Mouse (Mus musculus): ENCODE data around the gene Sema4d. TPM values are rescaled to one million over a fixed set of nuclear protein-coding genes. Genes with fewer than 3 reads are reported as not detected.

Gene Sema4d
- polyA plus RNA-seq, 1 experiment from 2014 or later = 9.7 TPM

- DNase-seq (ENCODE audit: low spot score) (no peak), ATAC-seq (replicated peaks; ENCODE audit: low FRiP score, low TSS enrichment, low read depth) (no peak)
- 70% methylated on average over 6 of the region's 6 CpGs for WGBS
- Histone ChIP-seq H3K27ac (ENCODE audit: low read depth) (no peak overlapping the region), H3K4me1 (replicated peaks; ENCODE audit: control insufficient read depth, insufficient read depth, low read length) (peaks cover 19% of the 10 kb centered on the region), H3K4me2 (ENCODE audit: low read length) (no peak overlapping the region), H3K9ac (ENCODE audit: low read length) (no peak overlapping the region), H3K9me3 (ENCODE audit: control insufficient read depth, low read length) (no peaks in the 10 kb centered on the region), H3K36me3 (ENCODE audit: control insufficient read depth, insufficient read depth, low read length) (no peaks in the 10 kb centered on the region), H3K27me3 (replicated peaks; ENCODE audit: control insufficient read depth, insufficient read depth, low read length) (no peaks in the 10 kb centered on the region), H3K4me3 (ENCODE audit: low read depth, low read length) (no peak overlapping the region)
Measured at GRCm38 (mm10) chr13:51819351-51819750, 25.8 kb upstream of the Sema4d start.

- H3K9ac ChIP-seq (ENCODE audit: low read length) = no peak overlapping the region
- H3K4me3 ChIP-seq (ENCODE audit: low read depth, low read length) = no peak overlapping the region
- no peaks in the 10 kb centered on the region for H3K9me3 ChIP-seq (ENCODE audit: control insufficient read depth, low read length)
- 43% methylated on average over 3 of the region's 3 CpGs for WGBS
- no peak for DNase-seq (ENCODE audit: low spot score)
- H3K36me3 ChIP-seq (ENCODE audit: control insufficient read depth, insufficient read depth, low read length) = no peaks in the 10 kb centered on the region
- H3K4me2 ChIP-seq (ENCODE audit: low read length) = no peak overlapping the region
- H3K4me1 ChIP-seq (replicated peaks; ENCODE audit: control insufficient read depth, insufficient read depth, low read length) = peaks cover 15% of the 10 kb centered on the region
- no peaks in the 10 kb centered on the region for H3K27me3 ChIP-seq (replicated peaks; ENCODE audit: control insufficient read depth, insufficient read depth, low read length)
- H3K27ac ChIP-seq (ENCODE audit: low read depth) = no peak overlapping the region
- ATAC-seq (replicated peaks; ENCODE audit: low FRiP score, low TSS enrichment, low read depth) = no peak
Measured at GRCm38 (mm10) chr13:51818944-51819326, 25.4 kb upstream of the Sema4d start.

DNA sequence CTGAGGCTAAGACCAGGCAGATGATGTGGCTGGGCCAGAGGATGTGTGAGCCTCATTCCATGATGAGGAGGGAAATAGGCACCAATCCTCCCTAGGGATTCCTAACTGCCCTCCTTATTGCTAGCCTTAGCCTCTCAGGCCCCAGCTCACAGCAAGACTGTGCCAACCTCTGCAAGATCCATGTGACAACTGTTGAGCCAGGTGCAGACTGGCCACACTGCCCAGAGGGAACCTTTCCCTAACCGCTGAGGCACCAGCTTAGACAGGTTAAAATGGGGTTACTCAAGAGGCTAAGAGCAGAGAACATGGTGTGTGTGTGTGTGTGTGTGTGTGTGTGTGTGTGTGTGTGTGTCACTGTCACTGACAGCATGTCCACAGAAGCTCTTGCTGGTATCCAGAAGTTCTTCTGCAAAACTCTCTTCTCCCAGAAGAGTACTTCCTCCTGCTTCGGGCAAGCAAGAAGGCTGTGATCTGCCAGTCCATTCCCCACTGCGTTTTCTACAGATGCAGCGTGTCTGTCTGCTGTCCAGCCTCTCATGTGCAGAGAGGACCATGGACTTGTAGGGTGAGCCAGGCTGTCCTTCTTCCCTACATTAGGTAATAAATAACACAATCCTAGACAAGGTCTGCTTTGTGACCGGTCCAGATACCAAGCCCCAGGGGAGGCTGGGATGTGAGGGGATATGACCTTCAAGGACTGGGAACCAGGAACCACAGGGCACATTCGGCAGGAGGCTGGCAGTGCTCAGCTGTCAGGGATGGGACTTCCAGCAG is 24.8 kb upstream of the Sema4d start:
- 36% methylated on average over 6 of the region's 6 CpGs for WGBS
- H3K36me3 ChIP-seq (ENCODE audit: control insufficient read depth, insufficient read depth, low read length) = no peaks in the 10 kb centered on the region
- H3K4me3 ChIP-seq (ENCODE audit: low read depth, low read length) = no peak overlapping the region
- no peaks in the 10 kb centered on the region for H3K27me3 ChIP-seq (replicated peaks; ENCODE audit: control insufficient read depth, insufficient read depth, low read length)
- DNase-seq (ENCODE audit: low spot score) = no peak
- no peak for ATAC-seq (replicated peaks; ENCODE audit: low FRiP score, low TSS enrichment, low read depth)
- H3K9ac ChIP-seq (ENCODE audit: low read length) = no peak overlapping the region
- no peak overlapping the region for H3K27ac ChIP-seq (ENCODE audit: low read depth)
- peaks cover 13% of the 10 kb centered on the region for H3K4me1 ChIP-seq (replicated peaks; ENCODE audit: control insufficient read depth, insufficient read depth, low read length)
- H3K9me3 ChIP-seq (ENCODE audit: control insufficient read depth, low read length) = no peaks in the 10 kb centered on the region
- no peak overlapping the region for H3K4me2 ChIP-seq (ENCODE audit: low read length)

DNA sequence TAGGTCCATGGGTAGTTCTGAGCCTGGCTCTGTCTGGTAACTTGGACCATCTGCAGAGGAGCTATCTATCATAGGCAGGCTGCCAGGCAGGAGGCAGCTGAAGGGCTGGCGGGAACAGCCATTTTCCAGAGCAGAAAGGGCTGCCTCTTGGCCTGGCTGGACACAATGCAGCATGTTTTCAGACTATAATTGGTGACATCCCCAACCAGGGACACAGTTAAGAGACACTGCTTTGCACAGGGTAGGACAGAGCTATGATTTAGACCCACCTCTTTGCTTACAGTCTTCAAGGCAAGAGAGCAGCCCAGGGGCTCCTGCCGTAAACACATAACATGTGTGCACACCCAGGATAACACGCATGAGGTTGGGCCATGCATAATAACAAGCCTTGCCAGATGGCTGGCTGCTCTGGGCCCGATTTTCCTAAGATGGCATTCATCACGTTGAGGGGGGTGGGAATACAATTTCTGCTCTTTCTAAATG is 23.1 kb upstream of the Sema4d start:
- no peaks in the 10 kb centered on the region for H3K36me3 ChIP-seq (ENCODE audit: control insufficient read depth, insufficient read depth, low read length)
- no peaks in the 10 kb centered on the region for H3K27me3 ChIP-seq (replicated peaks; ENCODE audit: control insufficient read depth, insufficient read depth, low read length)
- no peaks in the 10 kb centered on the region for H3K9me3 ChIP-seq (ENCODE audit: control insufficient read depth, low read length)
- H3K27ac ChIP-seq (ENCODE audit: low read depth) = peak overlapping the region; percentile 30; the same call in 1 of the 2 replicates
- no peak overlapping the region for H3K4me2 ChIP-seq (ENCODE audit: low read length)
- WGBS = 60% methylated on average over 5 of the region's 5 CpGs
- no peak overlapping the region for H3K4me3 ChIP-seq (ENCODE audit: low read depth, low read length)
- DNase-seq (ENCODE audit: low spot score) (no peak), ATAC-seq (replicated peaks; ENCODE audit: low FRiP score, low TSS enrichment, low read depth) (no peak; the same call in 1 of the 2 replicates)
- no peak overlapping the region for H3K9ac ChIP-seq (ENCODE audit: low read length)
- peaks cover 11% of the 10 kb centered on the region for H3K4me1 ChIP-seq (replicated peaks; ENCODE audit: control insufficient read depth, insufficient read depth, low read length)

DNA sequence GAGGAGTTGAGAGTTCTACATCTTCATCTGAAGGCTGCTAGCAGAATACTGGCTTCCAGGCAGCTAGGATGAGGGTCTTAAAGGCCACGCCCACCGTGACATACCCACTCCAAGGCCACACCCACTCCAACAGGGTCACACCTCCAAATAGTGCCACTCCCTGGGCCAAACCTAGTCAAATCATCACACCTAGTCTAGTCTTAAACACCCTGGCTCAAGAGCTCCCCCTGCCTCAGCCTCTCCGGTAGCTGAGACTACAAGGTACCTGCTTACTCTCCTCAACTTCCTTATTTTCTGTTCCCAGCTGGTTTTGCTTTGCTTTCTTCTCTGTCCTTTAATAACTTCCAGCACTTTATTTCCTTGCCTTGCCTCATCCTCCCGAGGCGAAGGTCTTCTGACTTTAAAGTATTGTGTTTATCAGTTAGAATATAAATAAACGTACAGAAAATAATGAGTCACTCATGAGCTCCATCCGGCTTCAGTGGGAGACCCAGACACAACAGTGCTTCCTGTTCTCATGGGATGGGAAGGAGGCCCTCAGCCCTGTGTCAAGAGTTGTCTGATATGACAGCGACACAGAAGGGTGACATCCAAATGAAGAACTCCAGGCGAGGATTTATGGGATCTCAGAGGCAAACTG is 22.4 kb upstream of the Sema4d start:
- WGBS = 50% methylated on average over 9 of the region's 9 CpGs
- Histone ChIP-seq H3K36me3 (ENCODE audit: control insufficient read depth, insufficient read depth, low read length) (no peaks in the 10 kb centered on the region), H3K9ac (ENCODE audit: low read length) (no peak overlapping the region), H3K4me3 (ENCODE audit: low read depth, low read length) (no peak overlapping the region), H3K27me3 (replicated peaks; ENCODE audit: control insufficient read depth, insufficient read depth, low read length) (no peaks in the 10 kb centered on the region), H3K27ac (ENCODE audit: low read depth) (peak overlapping the region; percentile 30; the same call in 1 of the 2 replicates), H3K9me3 (ENCODE audit: control insufficient read depth, low read length) (no peaks in the 10 kb centered on the region), H3K4me1 (replicated peaks; ENCODE audit: control insufficient read depth, insufficient read depth, low read length) (peaks cover 11% of the 10 kb centered on the region), H3K4me2 (ENCODE audit: low read length) (no peak overlapping the region)
- ATAC-seq (replicated peaks; ENCODE audit: low FRiP score, low TSS enrichment, low read depth) = no peak
- no peak for DNase-seq (ENCODE audit: low spot score)

DNA sequence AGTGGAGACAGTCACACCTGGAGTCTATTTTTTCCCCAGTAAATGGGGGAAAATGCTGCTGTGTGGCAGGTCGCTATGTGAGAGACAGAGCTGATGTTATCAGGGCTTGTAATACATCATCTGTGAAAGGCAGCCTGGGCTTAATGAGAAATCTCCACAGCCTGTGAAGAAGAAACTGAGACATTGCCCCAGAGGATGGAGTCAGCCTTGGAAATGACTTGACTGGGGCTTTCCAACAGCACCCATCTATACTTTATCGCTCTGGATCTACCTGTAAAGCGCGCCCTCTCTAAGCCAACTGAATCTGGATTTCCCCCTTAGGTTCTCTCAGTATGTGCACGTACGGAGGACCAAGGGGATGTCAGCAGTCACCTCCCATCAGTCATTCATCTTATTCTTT is 21.1 kb upstream of the Sema4d start:
- H3K9me3 ChIP-seq (ENCODE audit: control insufficient read depth, low read length) = no peaks in the 10 kb centered on the region
- peaks cover 11% of the 10 kb centered on the region for H3K4me1 ChIP-seq (replicated peaks; ENCODE audit: control insufficient read depth, insufficient read depth, low read length)
- WGBS = 85% methylated on average over 6 of the region's 6 CpGs
- H3K4me3 ChIP-seq (ENCODE audit: low read depth, low read length) = no peak overlapping the region
- no peak overlapping the region for H3K4me2 ChIP-seq (ENCODE audit: low read length)
- H3K27me3 ChIP-seq (replicated peaks; ENCODE audit: control insufficient read depth, insufficient read depth, low read length) = no peaks in the 10 kb centered on the region
- no peaks in the 10 kb centered on the region for H3K36me3 ChIP-seq (ENCODE audit: control insufficient read depth, insufficient read depth, low read length)
- DNase-seq (ENCODE audit: low spot score) (no peak), ATAC-seq (replicated peaks; ENCODE audit: low FRiP score, low TSS enrichment, low read depth) (no peak)
- no peak overlapping the region for H3K9ac ChIP-seq (ENCODE audit: low read length)
- no peak overlapping the region for H3K27ac ChIP-seq (ENCODE audit: low read depth)

- no peaks in the 10 kb centered on the region for H3K36me3 ChIP-seq (ENCODE audit: control insufficient read depth, insufficient read depth, low read length)
- H3K9me3 ChIP-seq (ENCODE audit: control insufficient read depth, low read length) = no peaks in the 10 kb centered on the region
- peaks cover 11% of the 10 kb centered on the region for H3K4me1 ChIP-seq (replicated peaks; ENCODE audit: control insufficient read depth, insufficient read depth, low read length)
- no peak overlapping the region for H3K27ac ChIP-seq (ENCODE audit: low read depth)
- no peak for ATAC-seq (replicated peaks; ENCODE audit: low FRiP score, low TSS enrichment, low read depth)
- no peaks in the 10 kb centered on the region for H3K27me3 ChIP-seq (replicated peaks; ENCODE audit: control insufficient read depth, insufficient read depth, low read length)
- H3K4me3 ChIP-seq (ENCODE audit: low read depth, low read length) = no peak overlapping the region
- 48% methylated on average over 10 of the region's 10 CpGs for WGBS
- no peak for DNase-seq (ENCODE audit: low spot score)
- H3K4me2 ChIP-seq (ENCODE audit: low read length) = no peak overlapping the region
- no peak overlapping the region for H3K9ac ChIP-seq (ENCODE audit: low read length)
Measured at GRCm38 (mm10) chr13:51813621-51814615, 20.4 kb upstream of the Sema4d start.

DNA sequence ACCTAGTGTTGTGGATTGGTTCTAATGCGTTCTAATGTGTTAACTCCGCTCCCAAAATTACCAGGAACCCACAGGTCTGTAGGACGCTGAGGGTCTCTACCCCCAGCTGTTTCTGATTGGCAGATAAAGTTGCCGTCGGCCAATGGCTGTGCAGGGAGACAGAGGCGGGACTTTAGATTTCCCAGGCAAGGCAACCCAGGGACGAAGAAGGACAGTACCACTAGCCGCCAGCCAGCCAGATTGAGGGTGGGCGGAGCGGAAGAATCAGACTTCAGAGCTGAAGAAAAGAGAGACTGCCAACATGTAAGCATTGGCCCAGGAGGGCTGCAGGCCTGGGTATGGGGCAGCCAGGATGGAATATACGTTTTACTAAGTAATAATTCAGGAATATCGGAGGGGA is 14.6 kb upstream of the Sema4d start:
- H3K36me3 ChIP-seq (ENCODE audit: control insufficient read depth, insufficient read depth, low read length) = no peaks in the 10 kb centered on the region
- H3K9me3 ChIP-seq (ENCODE audit: control insufficient read depth, low read length) = no peaks in the 10 kb centered on the region
- ATAC-seq (replicated peaks; ENCODE audit: low FRiP score, low TSS enrichment, low read depth) (no peak), DNase-seq (ENCODE audit: low spot score) (no peak)
- no peaks in the 10 kb centered on the region; the same call in 1 of the 2 replicates for H3K4me1 ChIP-seq (replicated peaks; ENCODE audit: control insufficient read depth, insufficient read depth, low read length)
- no peak overlapping the region for H3K9ac ChIP-seq (ENCODE audit: low read length)
- H3K4me2 ChIP-seq (ENCODE audit: low read length) = 0 out of 2 replicates have a peak overlapping the region, but pooled peaks have one; percentile 3
- no peak overlapping the region for H3K4me3 ChIP-seq (ENCODE audit: low read depth, low read length)
- H3K27me3 ChIP-seq (replicated peaks; ENCODE audit: control insufficient read depth, insufficient read depth, low read length) = no peaks in the 10 kb centered on the region
- no peak overlapping the region for H3K27ac ChIP-seq (ENCODE audit: low read depth)
- WGBS = 28% methylated on average over 12 of the region's 12 CpGs
